Mouse (Mus musculus): ENCODE measurements around the gene Cox7b.

DNA sequence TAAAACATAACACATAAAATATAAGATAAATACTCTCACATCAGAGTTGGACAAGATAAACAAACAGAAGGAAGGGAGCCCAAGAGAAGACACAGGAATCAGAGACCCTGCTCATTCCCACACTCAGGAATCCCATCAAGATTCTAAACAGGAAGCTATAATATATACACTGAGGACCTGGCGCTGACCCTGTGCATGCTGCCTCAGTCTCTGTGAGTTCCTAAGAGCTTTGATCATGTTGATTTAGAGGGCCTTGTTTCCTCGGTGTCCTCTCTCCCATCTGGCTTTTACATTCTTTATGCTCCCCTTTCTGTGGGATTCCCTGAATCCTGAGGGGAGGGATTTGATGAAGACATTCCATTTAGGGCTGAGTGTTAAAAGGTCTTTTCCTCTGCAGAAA is 30.0 kb downstream of the Cox7b start:
- TF ChIP-seq POLR2A (IDR thresholded peaks at IDR 0.05; ENCODE audit: borderline replicate concordance, control insufficient read depth, low read depth, low read length) = no peak
- no peak for TF ChIP-seq CTCF (IDR thresholded peaks at IDR 0.05; ENCODE audit: control insufficient read depth, insufficient read depth, low read length)

Measured in bone marrow, adult 2 months (tissue).